Mouse (Mus musculus) E14TG2a.4 (cell line): ENCODE results near the gene Tlcd1.

Experiments used
- CTCF ChIP-seq: conservative IDR thresholded peaks from 2 replicates; pipeline ENCODE4 v1.5.1; 2014; ENCODE audit warnings: low read length
- NANOG ChIP-seq: IDR thresholded peaks from 2 replicates; pipeline ENCODE4 v1.6.1; 2014; ENCODE audit warnings: borderline replicate concordance, low read length, mixed read lengths
- POU5F1 ChIP-seq: IDR thresholded peaks from 2 replicates; pipeline ENCODE4 v1.6.1; 2014; ENCODE audit warnings: low read length, borderline replicate concordance

- no peak for TF ChIP-seq CTCF
- TF ChIP-seq POU5F1 = no peak
- TF ChIP-seq NANOG = no peak
These were observed 47.1 kb downstream of the Tlcd1 start for GRCm38 (mm10) chr11:78223586-78223985.
